Mouse (Mus musculus) cerebellum, postnatal 10 days (tissue): ENCODE data around the gene Mafb.
A peak's percentile ranks its signal among the peaks of the same experiment; 100 is the strongest.

Experiments used
- DNase-seq, 2 experiments: peaks; one replicate each; pipeline ENCODE4 v3.0.0; 2021; ENCODE audit warnings: mixed read lengths in 2 of 2

Gene Mafb

DNA sequence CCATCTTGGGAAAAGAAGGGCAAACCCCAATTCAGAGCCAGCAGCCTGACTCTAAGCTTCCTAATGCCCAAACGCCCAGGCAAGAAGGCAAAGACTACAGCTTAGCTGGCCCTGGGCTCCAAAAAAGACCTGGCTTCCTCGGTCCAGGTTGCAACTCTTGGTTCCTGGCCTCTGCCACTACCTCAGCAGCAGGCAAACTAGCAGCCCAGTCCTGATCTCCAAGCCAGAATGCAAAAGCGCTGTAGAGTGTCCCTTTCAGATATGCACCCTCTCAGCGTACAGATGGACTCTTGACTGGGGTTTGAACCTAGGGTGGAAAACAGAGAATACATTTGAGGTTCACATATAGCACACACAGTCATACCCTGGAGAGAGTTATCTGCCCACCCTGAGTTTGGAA is 3.7 kb downstream of the Mafb start:
- DNase-seq, result no peak

DNA sequence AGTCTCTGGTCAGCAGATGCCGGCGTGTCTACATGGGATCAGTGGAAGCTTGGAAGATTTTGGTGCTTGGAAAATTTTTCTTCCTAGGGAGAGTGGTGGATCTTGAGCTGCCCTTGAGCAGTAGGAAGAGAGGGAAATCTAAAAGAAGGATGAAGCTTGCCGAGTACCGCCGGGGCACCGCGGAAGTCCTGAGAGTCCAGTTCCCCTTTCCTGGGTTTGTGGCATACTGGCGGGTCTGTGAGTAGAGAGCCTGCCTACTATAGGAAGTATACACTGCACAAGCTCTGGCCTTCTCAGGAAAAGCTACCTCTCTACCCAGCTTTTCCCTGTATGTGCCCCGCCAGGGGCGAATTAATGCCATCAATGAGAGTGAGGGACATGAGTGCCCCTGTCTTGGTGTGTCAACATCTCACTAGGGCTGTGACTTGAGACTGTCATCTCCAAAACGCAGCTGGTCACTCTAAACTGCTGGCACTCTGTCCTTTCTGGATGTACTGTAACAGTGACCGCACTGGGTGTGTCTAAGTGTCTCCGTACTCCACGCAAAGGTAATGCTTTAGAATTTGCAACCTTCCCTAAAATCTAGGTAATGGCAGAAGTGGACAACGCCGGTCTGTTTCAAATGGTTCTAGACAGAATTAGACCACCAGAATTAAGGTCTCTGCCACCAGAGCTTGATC is 5.3 kb downstream of the Mafb start:
- DNase-seq, result no peak

DNA sequence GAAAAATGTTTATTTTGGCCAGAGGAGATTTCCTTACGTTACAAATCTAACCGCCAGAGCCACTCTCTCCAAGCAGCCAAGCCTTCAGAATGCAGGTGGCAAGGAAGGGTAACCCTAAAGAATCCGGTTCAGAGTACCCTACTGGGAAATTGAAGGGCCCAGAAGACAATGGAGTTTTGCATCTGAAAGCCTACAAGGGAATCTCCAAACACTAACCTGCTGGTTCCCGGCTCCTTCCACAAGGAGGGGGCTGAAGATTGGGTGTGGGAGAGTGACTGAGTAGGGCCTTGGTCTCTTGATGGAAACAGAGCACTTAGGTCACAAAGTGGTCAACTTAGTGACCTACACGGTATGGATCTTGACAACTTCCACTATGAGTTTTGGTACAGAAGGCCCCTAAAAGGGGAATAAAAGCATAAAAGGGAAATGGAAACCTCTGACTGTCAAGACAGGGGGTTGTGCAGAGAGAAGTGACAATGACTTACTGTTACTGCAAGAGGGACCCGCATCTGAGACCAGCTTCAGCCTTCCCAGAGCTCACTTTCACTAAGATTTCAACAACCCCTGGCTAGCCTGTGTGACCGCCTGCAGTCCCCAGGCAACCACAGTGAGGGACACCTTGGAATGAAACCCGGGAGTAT is 6.5 kb downstream of the Mafb start:
- DNase-seq, result no peak

DNA sequence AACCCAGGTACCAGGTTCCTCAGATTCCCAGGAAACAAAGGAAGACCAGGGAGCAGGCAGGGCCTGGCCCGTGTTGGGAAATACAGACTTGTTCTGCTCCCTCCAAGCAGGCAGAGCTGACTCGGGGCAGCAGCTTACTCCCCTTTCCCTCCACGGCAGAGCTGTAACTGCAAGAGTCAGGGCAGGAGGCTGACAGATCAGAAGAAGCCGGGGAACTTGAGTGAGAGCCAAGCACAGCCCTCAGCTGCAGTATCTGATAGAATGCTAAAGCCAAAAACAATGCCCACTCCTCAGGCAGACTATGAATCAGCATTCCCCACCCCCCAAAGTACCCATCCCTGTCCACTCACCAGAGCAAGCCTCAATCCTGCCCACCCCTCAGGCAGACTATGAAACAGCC is 8.0 kb downstream of the Mafb start:
- DNase-seq, result peak; percentile 32

DNA sequence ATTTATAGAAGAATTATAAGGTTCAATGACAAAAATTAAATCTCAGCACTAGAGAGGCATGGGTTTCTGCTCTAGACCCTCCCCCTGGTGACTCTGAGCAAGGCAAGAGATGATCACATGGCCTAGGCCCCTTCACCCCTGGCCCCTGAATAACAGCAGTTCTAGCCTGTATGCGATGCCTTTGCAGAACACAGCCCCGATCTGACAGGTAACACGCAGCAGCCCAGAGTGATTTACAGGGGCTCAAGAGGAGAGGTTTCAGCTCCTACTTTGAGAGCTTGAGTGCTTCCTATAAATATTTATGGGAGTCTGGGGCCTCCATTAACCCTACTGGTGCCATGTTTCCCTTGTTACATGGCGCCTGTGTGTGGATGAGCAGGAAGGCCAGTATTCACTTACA is 9.4 kb downstream of the Mafb start:
- no peak for DNase-seq

DNA sequence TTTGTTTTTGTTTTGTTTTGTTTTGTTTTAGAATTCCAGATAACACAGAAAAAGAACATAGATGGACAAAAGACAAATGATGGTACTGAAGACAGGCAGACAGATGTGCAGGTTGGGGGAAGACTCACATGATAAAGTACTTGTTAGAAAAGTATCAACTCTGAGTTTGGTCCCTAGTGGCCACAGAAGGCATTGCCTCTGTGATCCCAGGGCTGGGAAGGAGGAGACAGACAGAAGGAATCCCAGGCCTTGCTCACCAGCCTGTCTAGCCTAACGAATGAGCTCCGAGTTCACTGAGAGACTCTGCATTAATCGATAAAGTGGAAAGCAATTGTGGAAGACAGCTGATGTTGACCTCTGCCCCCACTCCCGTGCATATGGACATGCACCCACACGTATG is 10.7 kb downstream of the Mafb start:
- peak in 1 of 2 experiments; percentile 46 for DNase-seq

DNA sequence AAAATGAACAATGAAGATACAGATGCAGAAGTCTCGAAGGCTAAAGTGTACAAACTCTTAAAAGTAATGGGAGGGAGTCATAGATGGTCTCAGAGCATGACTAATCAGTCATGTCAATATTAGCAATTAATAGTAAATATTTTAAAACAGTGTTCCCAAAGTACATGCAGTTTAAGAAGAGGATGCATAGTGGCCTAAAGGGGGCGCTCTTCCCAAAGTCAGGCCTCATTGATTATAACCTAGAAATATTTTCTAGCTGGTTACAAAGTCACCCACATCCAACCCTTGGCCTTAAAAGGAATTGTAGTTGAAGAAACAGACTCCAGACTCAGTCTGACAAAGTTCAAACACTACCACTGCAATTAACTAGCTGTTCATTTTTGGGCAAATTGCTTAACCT is 12.5 kb downstream of the Mafb start:
- no peak for DNase-seq

DNA sequence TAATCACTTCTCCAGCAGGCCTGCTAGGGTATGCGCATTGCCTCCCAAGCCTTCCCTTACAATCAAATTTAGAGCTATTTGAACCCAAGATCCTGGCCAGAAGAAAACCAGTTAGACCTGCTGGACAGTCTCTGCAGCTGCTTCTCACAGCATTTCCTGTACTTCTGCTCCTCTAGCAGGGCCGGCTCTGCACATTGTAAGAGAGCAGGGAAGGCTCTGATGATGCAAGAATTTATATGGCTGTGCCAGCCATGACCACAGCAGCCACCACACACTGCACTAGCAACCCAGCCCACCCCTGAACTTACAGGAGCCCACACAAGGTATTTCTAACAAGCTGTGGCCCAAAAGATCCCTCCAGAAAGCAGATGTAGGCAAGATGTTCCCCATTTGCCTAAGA is 13.3 kb downstream of the Mafb start:
- no peak for DNase-seq

DNA sequence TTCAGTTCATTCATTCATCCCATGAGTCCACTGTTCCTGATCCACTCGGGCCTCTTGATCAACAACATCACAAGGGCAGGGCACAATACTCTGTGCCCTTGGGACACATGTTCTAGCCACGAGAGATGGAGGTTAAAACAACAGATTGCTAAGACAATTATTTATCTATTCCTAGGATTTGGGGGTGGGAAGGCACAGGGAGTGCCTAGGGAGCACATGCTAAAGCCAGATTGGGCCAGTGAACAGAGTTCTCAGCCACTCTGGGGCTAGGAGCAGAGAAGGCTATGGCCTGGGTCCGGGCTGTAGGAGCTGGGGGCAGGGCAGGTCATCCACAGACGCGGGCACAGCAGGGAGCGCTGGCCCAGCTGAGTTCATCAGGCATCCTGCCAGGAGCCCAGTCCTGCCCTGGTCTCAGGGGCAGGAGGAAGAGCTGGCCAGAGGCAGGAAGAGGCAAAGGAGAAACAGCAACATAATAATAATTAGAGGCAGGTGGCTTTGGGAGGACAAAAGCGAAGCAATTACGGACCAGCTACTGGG is 15.8 kb downstream of the Mafb start:
- peak; percentile 58 to 67 for DNase-seq

DNA sequence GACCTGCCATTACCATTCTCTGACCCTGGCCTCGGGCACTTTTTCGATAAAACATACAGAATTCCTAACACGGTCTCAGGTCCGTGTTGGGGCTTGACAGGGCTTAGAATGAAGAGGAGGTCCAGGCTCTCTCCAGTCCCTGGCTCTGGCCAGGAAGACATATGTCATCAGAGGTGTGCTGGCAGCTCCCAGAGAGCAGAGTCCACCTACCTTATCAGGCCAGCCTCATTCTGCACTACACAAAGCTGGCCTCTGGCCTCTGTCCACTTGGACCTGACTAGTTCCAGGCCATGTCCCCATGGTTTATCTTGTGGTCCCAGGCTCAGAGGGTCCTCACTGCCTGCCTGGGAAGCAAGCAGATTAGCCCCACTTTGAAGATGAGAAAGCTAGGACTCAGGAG is 17.3 kb downstream of the Mafb start:
- DNase-seq, result no peak

DNA sequence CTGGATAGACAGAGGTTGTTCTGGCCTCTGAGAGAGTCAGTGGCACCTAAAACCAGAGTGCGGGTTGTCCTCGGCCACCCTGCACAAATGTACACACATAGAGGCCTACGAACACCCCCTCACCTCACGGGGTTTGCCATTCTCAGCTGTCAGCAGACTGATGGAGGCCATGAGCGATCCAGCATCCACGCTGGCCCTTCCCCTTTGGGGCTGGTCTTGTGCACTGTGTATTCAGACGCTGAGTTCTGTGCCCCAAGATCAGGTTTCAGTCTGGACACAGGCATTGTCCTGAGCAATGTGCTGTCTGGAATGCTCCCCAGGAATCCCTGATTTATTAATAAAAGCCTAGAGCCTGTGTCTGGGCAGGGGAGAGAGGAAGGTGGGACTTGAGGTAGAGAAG is 18.1 kb downstream of the Mafb start:
- no peak for DNase-seq

DNA sequence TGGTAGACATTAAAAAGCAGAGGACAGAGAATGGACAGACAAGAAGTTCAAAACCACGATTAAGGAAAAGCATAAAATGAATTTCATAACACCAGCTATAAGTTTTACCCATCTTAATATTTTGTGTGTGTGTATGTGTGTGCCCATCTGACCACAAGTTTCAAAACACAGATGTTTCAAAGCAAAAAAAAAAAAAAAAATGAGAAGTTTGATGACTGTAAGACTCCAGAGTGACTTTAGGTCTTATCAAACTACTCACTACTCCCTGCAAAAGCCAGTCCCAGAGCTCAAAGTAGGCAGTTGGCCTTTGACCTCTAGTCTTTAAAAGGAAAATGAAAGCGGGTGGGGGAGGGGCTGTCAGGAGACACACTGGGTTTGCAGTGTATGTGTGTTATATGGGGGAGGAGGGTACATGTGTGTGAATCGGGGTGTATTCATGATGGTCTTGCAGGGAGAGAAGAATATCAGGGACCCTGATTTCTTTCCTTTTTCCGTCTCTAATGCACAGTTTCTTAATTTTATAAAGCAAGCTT is 18.7 kb downstream of the Mafb start:
- DNase-seq, result no peak

DNA sequence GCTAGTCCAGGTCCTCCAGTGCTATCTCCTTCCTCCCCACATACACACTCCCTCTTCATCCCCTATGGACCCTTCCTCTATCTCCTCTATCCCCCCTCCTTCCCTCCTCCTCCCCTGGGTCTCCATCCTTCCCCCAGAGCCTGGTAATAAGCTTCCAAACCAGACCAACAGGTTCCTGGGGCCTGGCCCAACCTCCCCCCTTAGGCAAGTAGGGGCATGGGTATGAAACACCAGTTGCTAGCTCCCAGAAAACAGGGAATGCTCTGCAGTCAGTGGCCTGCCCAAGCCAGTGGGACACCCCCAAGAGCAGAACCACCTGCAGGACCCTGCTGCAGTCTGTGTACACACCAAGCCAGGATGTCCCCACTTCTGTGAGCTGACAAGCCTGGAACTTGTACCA is 21.2 kb downstream of the Mafb start:
- no peak for DNase-seq

DNA sequence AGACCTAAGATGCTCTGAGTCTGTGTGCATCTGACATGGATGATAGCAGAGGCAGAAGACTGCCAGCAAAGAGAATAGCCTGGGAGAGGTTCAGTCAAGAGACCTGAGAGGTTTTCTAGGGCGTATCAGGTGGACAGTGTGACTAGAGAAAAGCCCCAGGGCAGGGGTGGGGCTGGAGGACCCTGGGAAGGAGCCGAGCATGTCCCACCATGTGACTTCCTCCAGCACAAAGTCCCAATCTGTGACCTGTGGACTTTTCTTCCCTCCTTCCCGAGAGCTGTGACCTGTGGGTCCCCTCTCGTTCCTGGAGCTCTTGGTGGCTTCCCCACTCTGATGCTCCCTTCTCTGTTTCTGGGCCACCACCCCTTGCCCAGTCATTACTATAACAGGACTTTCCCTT is 26.7 kb downstream of the Mafb start:
- no peak for DNase-seq

DNA sequence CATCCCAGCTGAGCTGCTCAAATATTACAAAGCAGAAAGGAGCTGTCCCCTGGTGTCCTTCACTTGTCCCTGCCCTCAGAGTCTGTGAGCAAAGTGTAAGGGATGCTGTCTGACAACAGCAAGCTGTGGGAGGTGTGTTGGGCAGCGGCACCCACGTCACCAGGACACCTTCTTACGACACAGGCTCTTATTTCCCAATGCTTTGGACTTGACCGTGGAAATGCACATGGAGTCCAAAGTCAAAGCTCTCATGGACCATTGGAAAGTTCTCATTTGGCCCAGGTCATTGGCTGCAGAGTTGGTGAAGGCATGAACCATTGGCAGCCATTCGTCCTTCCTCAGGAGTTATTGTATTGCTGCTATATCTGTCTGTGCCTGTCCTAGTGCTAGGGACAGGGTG is 27.3 kb downstream of the Mafb start:
- no peak for DNase-seq

DNA sequence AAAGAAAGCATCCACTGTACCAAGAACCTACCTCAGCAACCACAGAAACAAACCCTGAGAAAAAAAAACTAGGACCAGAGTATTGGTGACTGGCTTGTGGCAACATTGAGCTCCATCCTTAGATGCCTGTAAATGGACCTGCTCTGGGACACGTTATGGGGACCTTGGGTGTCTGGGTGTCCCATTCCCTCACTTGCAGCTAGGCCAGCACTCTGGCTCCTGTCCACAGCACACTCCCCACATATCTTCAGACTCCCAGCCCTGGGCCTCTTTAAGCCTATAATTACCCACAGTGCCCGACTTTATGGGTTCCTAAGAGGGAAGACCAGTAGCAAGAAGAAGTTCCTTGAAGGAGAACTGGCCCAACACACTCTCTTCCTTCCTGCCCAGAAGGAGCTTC is 30.8 kb downstream of the Mafb start:
- DNase-seq, result no peak

DNA sequence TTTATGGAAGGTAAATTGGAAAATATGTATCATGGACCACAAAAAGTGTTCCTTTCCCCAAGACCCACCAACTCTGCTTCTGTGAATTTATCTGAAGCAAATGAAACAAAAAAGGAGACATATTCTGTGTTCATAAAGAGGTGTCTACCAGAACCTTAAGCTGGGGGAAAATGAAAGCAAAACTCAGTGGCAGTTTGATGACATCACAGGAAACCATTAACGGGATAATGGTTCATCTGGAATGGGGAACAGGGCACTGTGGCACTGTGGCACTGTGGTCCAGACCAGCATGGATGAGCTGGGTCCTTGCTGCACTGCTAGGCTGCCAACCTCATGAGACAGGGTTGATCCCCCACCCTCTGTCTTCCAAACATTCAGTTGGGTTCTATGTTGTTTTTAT is 31.8 kb downstream of the Mafb start:
- no peak for DNase-seq

DNA sequence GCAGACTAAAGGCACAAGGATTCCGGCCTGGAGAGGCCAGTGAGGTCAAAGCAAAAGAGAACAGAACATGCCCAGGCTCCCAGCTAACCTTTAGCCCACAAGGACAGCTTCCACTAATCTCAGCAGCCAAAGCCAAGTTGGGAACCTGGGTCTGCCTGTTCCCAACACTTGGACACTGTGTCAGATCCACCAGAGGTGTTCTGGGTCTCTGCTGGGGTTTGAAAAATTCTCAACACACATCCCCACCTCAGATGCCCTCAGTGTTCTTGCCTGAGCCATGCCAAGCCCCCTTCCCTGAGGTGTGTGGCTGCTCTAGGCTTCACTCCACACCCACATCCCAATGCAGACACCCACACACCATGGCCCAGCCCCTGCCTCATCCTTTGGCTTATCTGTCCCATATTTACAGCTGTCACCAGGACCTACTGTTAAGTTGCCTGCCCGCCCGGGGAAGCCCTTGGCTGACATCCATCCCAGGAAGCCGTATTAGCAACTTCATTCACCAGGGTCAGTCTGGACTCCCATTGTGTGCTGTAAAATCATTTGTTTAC is 32.7 kb downstream of the Mafb start, which contains the start of gene Gm826:
Gm826 (minus strand) TSS at position 52 of the 551 bp plus-strand sequence.
- DNase-seq, result peak in 1 of 2 experiments; percentile 9

DNA sequence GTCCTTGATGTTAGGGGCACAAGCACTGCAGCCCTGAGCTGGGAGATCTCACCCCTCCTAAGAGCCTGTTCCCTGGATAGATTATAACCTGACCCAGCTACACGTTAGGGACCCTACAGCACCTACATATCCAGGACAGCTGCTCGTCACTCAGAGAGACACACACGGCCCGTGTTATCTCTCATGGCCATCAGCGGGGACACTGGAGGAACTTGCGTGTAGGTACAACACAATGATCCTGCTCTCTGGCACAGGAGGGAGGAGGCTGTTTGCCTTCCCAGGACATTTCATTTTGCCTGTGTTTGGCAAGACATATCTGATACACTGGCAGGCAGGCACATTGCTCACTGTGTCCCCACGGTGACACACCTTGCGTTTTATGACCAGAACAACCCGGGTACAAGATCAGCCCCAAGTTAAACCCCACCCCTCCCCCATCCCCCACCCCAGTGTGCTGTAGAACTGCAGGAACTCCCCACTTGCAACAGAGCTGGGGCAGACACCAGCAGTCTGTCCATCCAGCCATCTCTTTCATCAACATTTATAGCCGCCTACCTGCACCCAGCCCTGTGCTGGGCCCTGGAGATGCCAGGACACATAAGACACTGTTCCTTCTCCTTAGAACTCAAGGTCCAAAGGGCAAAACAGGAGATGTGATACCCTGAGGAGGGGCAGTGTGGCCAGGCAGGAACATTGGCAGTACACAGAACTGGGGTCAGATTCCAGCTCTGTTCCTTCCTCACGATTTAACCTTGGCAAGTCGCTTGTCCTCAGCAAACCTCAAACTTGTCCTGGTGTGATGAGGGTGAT is 34.1 kb downstream of the Mafb start:
- DNase-seq, result no peak

DNA sequence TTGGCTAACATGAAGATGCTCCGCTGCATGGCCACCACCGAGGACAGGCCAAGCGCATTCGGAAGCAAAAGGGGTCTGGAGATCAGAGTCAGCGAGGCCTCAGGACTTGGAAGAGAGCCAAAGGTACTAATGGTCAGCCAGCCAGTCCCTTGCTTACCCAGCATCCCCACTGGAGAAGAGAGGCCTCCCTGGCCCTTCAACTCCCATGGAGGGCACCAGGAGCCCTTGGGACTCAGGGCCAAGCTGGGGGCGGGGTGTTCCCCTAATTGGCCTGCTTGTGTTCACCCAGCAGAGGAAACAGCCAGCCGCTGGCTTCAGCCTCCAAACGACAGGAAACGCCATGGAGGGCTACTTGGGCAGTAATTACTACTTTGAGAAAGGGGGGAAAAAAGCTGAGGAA is 38.0 kb downstream of the Mafb start:
- DNase-seq, result peak; percentile 39 to 40

DNA sequence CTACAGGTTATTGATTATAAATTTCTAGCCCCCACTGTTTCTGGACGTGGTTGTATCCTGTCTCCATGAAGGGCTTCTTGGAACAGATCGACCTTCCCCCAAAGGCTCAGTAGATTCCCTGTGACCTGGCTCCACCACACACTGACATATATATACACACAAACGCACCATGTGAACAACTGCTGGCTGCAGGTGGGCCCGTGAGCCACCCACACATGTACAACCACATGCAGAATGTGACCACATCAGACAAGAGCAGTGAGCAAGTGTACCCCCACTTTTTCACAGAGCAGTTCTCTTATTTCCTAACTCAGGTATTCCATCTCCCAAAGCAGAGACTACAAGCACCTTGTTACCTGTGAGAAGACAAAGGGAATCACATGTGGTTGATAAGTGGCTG is 39.1 kb downstream of the Mafb start:
- DNase-seq, result no peak

DNA sequence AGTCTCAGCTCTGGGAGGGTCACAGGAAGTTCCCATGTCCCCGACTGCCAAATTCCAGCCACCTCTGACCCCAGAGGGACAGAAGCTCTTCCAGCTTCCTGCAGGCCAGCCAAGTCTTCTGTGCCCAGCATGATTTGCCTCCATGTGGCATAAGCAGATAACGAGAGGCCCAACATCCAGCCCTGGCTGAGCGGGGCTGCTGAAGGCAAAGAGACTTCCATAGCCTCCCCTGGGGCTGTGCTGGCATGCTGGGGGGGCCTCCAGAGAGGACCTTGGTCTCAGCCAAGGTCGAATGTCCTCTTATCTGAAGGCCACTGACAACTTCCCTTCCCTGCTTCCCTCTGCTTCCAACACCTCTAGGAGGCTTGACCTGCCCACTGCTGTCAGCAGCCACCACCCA is 39.7 kb downstream of the Mafb start:
- DNase-seq, result peak; percentile 16 to 23

DNA sequence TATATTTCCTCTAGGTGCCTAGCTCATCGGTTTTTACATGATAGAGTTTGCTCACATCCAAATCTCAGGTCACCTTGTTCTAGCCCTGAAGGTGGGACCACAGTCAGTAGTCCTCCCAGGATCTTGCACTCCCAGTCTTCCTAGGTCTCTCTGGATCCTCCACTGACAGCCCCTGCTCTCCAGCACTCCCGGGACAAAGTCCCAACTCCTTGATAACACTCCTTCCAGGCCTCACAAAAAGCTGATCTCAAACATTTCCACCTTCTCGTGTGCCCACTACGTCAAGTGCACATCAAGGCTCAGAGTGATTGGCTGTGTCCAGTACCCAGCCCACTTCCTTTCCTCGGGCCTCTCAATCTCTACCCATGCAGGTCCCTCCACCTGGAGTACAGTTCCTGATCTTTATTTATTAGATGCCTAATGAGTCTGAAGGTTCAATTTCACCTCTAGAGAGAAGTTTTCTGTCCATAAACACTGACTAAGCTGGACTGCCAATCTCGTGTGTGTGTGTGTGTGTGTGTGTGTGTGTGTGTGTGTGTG is 41.7 kb downstream of the Mafb start:
- no peak for DNase-seq
